ENCODE assay signal across 13 mouse cellular contexts in genomic region chr13:31815383-31816003, GRCm38 (mm10). TPM values are rescaled to one million over a fixed set of nuclear protein-coding genes. Genes with fewer than 3 reads are reported as not detected.
A peak's percentile ranks its signal among the peaks of the same experiment; 100 is the strongest.
DNase-seq lines count a peak whose midpoint lies in the region; ATAC-seq and TF ChIP-seq lines count a peak whose summit lies in the region.
"Had no signal": no experiment of that assay in that cellular context is flagged by ENCODE, and none has a peak within 500 bp of the region (broad histone marks: within the 10 kb centered on the region; RNA-seq: fewer than 3 reads in every experiment).

No protein-coding gene starts in this region.

- peak overlapping the region; percentile 16; the same call in 1 of the 2 replicates for H3K4me3 ChIP-seq in hindbrain, embryonic 10.5 days
- H3K4me3 ChIP-seq in hindbrain, embryonic 16.5 days (ENCODE audit: low read length): no peak overlapping the region
- H3K4me3 ChIP-seq in cortical plate, adult 2 months (ENCODE audit: insufficient read depth, low read length): no peak overlapping the region
- H3K4me3 ChIP-seq in limb, embryonic 12.5 days (replicated peaks): peak overlapping the region; percentile 9
- H3K4me3 ChIP-seq: midbrain, embryonic 12.5 days had no signal

- H3K9ac ChIP-seq in hindbrain, embryonic 16.5 days (ENCODE audit: low read depth, low read length): no peak overlapping the region
- no peak overlapping the region for H3K9ac ChIP-seq in limb, embryonic 12.5 days (replicated peaks)
- H3K9ac ChIP-seq: midbrain, embryonic 12.5 days had no signal

- peak overlapping the region; percentile 57 for H3K27ac ChIP-seq in hindbrain, embryonic 10.5 days
- H3K27ac ChIP-seq in hindbrain, embryonic 16.5 days (ENCODE audit: low read depth, low read length): no peak overlapping the region; the same call in 1 of the 2 replicates
- peak overlapping the region; percentile 71; the same call in 1 of the 2 replicates for H3K27ac ChIP-seq in cortical plate, adult 2 months (ENCODE audit: insufficient read depth, low read length)
- H3K27ac ChIP-seq in limb, embryonic 12.5 days: peak overlapping the region; percentile 47; the same call in 1 of the 2 replicates
- H3K27ac ChIP-seq: midbrain, embryonic 12.5 days had no signal

- ATAC-seq in hindbrain, embryonic 16.5 days: no peak
- ATAC-seq in limb, embryonic 12.5 days (ENCODE audit: insufficient number of reproducible peaks, insufficient read depth, low FRiP score, low TSS enrichment, low read depth): no peak
- ATAC-seq: intestine, postnatal 0 days had no signal

- H3K36me3 ChIP-seq in hindbrain, embryonic 10.5 days: no peaks in the 10 kb centered on the region
- H3K36me3 ChIP-seq in hindbrain, embryonic 16.5 days (ENCODE audit: control insufficient read depth, insufficient read depth, low read length): no peaks in the 10 kb centered on the region
- H3K36me3 ChIP-seq in limb, embryonic 12.5 days: peaks cover 8% of the 10 kb centered on the region
- H3K36me3 ChIP-seq: midbrain, embryonic 12.5 days had no signal

- peak; percentile 68 for DNase-seq in embryo, embryonic 10.5 days (ENCODE audit: low spot score)
- no peak for DNase-seq in embryo, embryonic 9.5 days (ENCODE audit: extremely low spot score)
- DNase-seq in hindbrain, embryonic 10.5 days (ENCODE audit: low spot score): peak; percentile 63
- no peak for DNase-seq in thymus, postnatal 10 days (ENCODE audit: low spot score in 2 of 2)
- DNase-seq in right cerebral cortex, adult 18-20 months: no peak
- DNase-seq: cerebellum, adult 9-10 months; gastrocnemius, postnatal 36 days; lung, adult 2 months had no signal

- TF ChIP-seq CTCF in cortical plate, adult 2 months (IDR thresholded peaks at IDR 0.05; ENCODE audit: extremely low read depth, insufficient read depth, low read length): no peak

- WGBS in hindbrain, embryonic 10.5 days: 13% methylated on average over 15 of the region's 15 CpGs
- 34% methylated on average over 15 of the region's 15 CpGs for WGBS in hindbrain, embryonic 16.5 days
- 12% methylated on average over 15 of the region's 15 CpGs for WGBS in limb, embryonic 12.5 days

- TF ChIP-seq POLR2A in cortical plate, adult 2 months (IDR thresholded peaks at IDR 0.05; ENCODE audit: extremely low read depth, insufficient read depth, low read length): no peak

- H3K9me3 ChIP-seq in hindbrain, embryonic 10.5 days: no peaks in the 10 kb centered on the region
- H3K9me3 ChIP-seq in hindbrain, embryonic 16.5 days (ENCODE audit: control insufficient read depth, low read length): no peaks in the 10 kb centered on the region
- no peaks in the 10 kb centered on the region for H3K9me3 ChIP-seq in limb, embryonic 12.5 days
- H3K9me3 ChIP-seq: midbrain, embryonic 12.5 days had no signal

- H3K4me1 ChIP-seq in hindbrain, embryonic 10.5 days (replicated peaks): peaks cover 59% of the 10 kb centered on the region
- peaks cover 6% of the 10 kb centered on the region for H3K4me1 ChIP-seq in hindbrain, embryonic 16.5 days (ENCODE audit: control insufficient read depth, insufficient read depth, low read depth, low read length)
- H3K4me1 ChIP-seq in cortical plate, adult 2 months (ENCODE audit: control insufficient read depth, insufficient read depth, low read length): no peaks in the 10 kb centered on the region
- H3K4me1 ChIP-seq in limb, embryonic 12.5 days (replicated peaks): peaks cover 70% of the 10 kb centered on the region

- no peak overlapping the region for H3K4me2 ChIP-seq in hindbrain, embryonic 16.5 days (ENCODE audit: low read length)
- H3K4me2 ChIP-seq in limb, embryonic 12.5 days: peak overlapping the region; percentile 63
- H3K4me2 ChIP-seq: midbrain, embryonic 12.5 days had no signal

- peaks cover 99% of the 10 kb centered on the region for H3K27me3 ChIP-seq in hindbrain, embryonic 10.5 days (ENCODE audit: insufficient read depth, poor library complexity, severe bottlenecking)
- H3K27me3 ChIP-seq in hindbrain, embryonic 16.5 days (replicated peaks; ENCODE audit: control insufficient read depth, insufficient read depth, low read length): peaks cover 62% of the 10 kb centered on the region
- H3K27me3 ChIP-seq in limb, embryonic 12.5 days: peaks cover 92% of the 10 kb centered on the region

RNA-seq across cellular contexts. Expression of gene Foxc1, which starts 9.1 kb away (rescaled TPM):
- polyA plus RNA-seq in hindbrain, embryonic 10.5 days (2016; fragmentation: Nextera tagmentation; extraction: Ambion mirVana): 2.9 and 3.7 TPM in 2 replicates
- polyA plus RNA-seq in hindbrain, embryonic 16.5 days (2015; fragmentation: Nextera tagmentation; extraction: Ambion mirVana): 0.63 and 0.84 TPM in 2 replicates
- polyA plus RNA-seq in cortical plate, adult 2 months (2012; rRNA removed): 2.3 and 2.8 TPM in 2 replicates
- polyA plus RNA-seq in limb, embryonic 12.5 days (2016; fragmentation: Nextera tagmentation; extraction: Ambion mirVana): 7.5 and 8.5 TPM in 2 replicates

Comparison
In these comparisons a context has a peak if more than half of its experiments do, and no peak if none do; other contexts are left out.
1. DNase-seq: peak in embryo, embryonic 10.5 days (single experiment) and hindbrain, embryonic 10.5 days (single experiment); none in embryo, embryonic 9.5 days (single experiment), thymus, postnatal 10 days (0 of 2) and right cerebral cortex, adult 18-20 months (single experiment).
2. H3K4me3 ChIP-seq: peak in hindbrain, embryonic 10.5 days (single experiment) and limb, embryonic 12.5 days (single experiment); none in hindbrain, embryonic 16.5 days (single experiment) and cortical plate, adult 2 months (single experiment).